Mouse (Mus musculus) erythroid progenitor cell, adult 5-6 weeks (primary cell): ENCODE data around the gene Ces2b. TPM values are rescaled to one million over a fixed set of nuclear protein-coding genes. Genes with fewer than 3 reads are reported as not detected.
"Not testable (repeated sequence)": the region's sequence is repeated elsewhere in the genome, so short reads cannot be mapped to it uniquely, and the experiment has no call there.

Source experiments
- ATAC-seq: replicated peaks from 2 replicates; pipeline ENCODE4 v1.8.0; 2016; ENCODE audit warnings: moderate number of reproducible peaks, mild to moderate bottlenecking, moderate TSS enrichment, inconsistent platforms; ENCODE audit not compliant: poor library complexity, low FRiP score, severe bottlenecking
- total RNA-seq, 2 experiments: library from RNA; stranded (forward) in 1 of 2; stranded (reverse) in 1 of 2; fragments of 150-400 nt in 1 of 2; fragments of 186-747, 209-891 nt in 1 of 2; gene quantifications; 2 replicates each; pipeline versions ENCODE4 v1.2.3 to v1.2.4; 2015 to 2017; ENCODE audit warnings: low replicate concordance in 2 of 2

The Ces2b gene
- not detected in 2 replicates for total RNA-seq (2015; ENCODE audit: low replicate concordance)
- total RNA-seq (2017; ENCODE audit: low replicate concordance), result not detected in 2 replicates

DNA sequence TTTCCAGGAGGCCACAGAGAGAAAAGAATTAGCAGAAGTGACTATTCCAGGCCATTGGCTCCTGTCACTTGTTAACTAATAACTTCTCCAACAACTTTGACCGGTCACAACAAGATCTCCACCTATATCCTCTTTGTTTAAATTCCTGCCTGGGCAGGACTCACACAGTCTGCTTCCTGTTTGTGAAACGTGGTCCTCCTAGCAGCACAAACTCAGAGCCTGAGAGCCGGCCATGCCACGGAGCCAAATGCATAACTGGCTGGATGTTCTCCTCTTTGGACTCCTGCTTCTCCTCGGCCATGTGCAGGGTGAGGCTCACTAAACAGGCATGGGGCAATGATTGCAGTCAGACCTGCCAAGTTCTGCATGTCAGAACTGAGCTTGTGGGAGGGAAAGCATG, at the start of gene Ces2b:
Gene Ces2b (plus strand): TSS at position 133 of the 400 bp plus-strand sequence.
- no peak for ATAC-seq

DNA sequence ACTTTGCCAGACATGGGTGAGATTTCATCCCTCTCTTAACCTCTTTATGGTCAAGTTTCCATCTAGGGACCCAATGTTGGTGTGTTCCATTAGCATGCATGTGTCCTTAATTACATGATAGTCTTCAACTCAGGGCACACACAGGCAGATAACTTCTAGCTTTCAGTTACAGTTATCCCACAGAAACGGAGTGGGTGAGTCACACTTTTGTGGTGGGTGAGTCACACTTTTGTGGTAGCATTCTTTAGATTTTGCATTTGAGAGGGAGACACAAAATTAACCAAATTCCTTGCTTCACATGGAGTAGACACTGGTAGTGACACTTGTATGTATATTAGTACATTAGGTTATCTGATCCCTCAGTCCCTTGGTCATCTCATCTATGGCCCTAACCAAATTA, 44.3 kb upstream of the Ces2b start:
- no peak for ATAC-seq

DNA sequence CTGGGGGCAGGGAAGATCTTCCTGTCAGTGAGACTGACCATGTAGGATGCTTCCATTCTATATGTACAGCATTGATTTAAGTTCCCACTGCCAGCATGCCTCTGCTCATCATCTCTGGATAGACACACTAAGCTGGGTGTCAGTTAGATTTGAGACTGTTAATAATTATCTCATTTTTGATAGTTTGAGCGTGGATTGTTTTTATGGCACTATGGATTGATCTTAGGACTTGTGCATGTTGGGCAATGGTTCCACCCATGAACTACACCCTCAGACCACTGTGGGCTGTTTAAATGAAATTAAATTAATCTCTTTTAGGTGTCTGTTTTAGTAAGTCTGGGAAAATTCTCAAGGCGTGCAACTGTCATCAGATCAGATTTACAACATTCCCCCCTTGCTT, 42.4 kb upstream of the Ces2b start:
- no peak for ATAC-seq

DNA sequence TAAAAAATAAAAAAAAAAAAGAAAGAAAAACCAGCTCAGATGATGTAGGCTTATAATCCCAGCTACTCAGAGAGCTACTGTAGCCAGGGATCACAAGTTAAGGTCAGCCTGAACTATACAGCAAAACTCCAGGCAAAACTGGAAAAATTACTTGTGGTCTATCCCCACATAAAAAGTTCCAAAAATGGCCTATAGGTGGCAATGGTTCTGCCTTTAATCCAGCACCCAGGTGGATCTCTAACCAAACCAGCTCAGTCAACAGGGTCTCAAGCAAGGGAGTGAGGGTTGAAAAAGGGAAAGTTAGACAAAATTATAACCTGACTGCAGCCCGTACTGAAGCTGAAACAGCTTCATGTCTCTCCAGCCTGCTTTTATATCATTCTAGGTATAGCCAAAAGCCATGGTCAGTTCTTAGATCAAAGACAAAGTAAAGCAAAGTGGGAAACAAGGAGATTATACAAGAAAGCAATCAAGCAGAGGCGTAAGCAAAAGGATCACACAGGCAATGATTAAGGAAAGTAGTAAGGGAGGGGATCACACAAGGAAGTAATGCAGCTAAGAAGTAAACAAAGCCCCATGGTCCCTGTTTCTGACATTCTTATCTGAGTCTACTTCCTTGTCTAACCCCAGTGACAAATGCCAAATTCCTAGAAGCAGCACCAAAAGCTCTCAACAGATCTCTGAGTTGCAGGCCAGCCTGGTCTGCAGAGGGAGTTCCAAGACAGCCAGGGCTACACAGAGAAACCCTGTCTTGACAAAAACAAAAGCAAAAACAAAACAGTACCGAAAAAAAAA, 41.3 kb upstream of the Ces2b start:
- no peak for ATAC-seq

DNA sequence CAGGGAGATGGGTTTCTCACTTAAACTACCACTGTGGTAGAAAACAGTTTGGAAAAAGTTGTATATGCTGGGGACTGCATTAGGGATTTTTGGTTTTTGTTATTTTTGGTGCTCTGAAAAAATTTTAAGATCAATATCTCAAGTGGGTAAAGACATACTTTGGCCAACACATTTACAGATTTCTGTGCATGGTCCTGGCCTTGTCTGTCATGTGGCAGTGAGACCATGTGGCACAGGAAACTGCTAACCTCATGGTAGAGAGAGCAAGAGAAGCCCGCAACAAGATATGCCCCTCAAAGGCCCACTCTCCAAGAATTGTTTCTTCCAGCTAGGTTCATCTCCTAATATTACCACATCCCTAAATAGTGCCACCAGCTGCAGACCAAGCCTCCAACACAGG, 32.0 kb upstream of the Ces2b start:
- no peak for ATAC-seq

DNA sequence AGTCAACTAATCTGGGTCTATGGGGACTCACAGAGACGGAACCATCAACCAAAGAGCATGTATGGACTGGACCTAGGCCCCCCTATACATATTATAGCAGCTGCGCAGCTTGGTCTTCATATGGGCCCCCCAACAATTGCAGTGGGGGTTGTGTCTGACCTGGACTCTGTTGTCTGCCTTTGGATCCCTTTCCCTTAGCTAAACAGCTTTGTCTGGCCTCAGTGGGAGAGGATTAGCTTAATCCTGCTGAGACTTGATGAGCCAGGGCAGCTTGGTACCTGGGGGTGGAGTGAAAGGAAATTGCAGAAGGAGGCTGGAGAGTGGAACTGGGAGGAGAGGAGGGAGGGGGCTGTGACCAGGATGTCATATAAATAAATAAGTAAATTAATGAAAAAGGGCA, 25.2 kb upstream of the Ces2b start:
- ATAC-seq, result no peak

DNA sequence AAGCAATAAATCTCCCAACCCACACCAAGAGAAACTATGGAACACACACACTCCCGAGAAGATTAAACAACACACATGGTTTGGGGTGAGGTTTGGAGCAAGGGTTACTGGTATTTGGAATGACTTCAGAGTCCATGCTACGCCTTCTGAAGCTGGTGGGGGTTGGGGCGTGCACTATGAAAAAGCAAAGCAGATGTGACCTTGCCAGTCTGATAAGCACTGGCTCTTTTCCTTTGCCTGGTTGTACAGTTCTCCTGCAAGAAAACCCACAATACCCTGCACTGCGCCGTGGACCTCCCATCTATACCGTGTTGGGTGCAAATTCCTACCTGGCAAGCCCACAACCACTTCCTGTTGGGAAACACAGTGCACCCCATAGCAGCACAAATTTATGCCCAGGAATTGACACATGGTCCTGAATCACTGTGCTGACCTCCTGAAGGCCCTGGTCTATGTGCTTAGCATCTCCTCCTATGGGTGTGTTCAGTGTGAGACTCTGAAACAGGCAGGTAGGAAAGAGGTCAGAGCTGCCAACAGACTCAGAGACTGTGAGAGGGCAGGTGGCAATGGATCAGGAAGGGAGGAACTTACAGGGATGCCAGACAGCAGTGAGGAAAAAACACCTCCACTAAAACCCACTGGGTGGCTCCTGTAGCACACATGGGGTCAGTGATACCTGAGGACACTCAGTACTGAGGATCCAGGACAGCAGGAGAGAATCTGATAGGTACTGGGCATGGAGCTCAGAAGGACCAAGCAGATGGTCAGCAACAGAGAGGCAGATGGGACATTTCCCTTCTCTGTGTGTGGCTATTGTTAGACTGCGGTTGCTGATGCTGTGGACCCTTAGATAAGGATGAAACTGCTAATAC, 22.6 kb upstream of the Ces2b start:
- ATAC-seq, result no peak

DNA sequence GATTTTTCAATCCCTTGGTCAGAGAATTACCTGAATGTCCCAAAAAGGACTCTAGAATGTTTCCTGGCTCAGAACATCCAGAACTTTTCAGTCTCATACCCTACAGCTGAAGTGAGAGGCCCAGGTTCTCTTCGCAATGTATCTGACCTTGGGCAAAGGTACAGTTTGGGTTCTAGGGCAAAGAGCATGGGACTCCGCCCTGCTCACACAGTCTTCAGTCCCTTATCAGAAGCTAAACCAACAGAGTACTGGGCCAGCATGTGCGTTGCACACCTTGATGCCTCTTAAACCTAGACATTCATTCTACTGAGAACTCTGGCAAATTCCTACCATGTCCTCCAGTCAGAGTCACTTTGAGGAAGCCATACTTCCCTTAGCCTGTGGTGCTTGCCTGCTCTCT, 21.9 kb upstream of the Ces2b start:
- no peak for ATAC-seq

DNA sequence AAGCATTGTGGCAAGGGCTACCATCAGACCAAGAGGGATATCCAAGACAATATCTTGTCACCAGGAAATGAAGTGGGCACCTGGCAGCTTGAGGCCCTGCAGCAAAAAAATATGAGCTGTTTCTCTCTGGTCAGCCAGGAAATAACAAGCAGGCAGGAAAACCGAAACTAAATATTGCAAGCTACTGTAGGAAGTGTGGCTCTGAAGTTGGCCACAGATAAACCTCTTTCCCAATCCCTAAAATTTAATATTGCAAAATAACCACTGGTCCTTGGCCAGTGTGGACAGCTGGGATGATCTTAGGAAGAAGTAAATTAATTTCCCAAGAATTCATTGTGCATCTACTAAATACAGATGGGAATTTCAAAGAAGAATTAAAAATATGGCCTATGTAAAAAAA, 4.5 kb upstream of the Ces2b start:
- no peak for ATAC-seq

DNA sequence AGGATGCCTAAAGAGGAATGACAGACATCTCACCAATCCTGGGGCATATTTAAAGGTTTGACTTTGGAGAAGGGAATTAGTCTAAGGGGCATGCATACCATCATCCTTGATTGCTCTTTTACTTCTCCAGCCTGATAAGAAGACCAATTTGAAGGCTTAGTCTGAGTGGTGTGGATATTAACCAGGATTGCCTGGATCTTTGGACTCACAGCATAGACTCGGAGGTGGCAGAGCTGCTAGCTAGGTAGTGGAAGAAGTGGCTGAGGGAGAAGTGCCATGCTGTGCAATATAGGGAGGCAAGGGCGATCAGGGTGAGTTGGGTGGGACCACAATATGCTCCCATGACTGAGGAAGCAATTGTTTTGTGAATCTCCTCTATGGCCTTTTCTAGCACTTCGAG, 3.2 kb upstream of the Ces2b start:
- no peak for ATAC-seq

DNA sequence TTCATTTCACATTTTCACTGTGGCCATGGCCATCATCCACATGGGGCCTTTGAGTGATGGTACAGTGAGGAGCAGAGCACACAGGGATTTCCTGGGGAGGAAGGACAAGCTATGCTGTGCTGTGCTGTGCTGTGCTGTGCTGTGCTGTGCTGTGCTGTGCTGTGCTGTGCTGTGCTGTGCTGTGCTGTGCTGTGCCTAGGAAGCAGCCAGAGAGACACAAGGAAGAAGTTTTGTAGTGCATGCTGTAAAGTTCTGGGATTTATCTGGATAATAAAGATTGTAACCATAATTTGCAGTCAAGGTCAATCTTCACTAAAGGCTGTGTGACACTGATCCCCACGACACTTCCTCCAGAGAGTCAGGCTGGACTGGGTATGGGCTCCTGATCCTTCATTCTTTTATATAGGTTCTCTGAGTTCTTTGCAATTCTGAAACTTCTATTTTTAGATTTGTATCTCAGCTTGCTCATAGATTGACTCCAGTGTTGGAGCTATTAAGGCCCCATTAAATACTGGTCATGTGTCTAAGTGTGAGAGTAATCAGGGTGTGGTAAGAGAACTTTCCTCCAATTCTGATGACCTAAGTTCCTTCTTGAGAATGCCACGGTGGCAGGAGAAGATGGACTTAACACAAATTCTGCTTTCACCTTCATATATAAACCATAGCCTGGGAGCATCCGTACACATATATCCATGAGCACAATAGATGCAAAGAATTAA, 10.1 kb downstream of the Ces2b start:
- no peak for ATAC-seq

DNA sequence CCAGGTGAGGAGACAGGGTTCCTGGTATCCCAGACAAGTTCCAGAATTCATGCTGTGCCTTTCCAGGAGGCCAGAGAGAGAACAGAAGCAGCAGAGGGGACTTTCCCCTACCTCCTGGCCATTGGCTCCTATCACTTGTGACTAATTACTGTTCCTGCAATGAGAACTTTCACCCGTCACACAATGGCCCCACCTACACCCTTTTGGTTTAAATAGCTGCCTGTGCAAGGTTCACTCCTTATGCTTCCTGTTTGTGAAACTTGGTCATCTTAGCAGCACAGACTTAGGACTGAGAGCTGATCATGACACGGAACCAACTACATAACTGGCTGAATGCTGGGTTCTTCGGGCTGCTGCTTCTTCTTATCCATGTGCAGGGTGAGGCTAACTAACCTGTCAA, 15.5 kb downstream of the Ces2b start, which contains the start of gene Ces2c:
Gene Ces2c (plus strand): TSS at position 238 of the 400 bp plus-strand sequence.
- ATAC-seq, result no peak

DNA sequence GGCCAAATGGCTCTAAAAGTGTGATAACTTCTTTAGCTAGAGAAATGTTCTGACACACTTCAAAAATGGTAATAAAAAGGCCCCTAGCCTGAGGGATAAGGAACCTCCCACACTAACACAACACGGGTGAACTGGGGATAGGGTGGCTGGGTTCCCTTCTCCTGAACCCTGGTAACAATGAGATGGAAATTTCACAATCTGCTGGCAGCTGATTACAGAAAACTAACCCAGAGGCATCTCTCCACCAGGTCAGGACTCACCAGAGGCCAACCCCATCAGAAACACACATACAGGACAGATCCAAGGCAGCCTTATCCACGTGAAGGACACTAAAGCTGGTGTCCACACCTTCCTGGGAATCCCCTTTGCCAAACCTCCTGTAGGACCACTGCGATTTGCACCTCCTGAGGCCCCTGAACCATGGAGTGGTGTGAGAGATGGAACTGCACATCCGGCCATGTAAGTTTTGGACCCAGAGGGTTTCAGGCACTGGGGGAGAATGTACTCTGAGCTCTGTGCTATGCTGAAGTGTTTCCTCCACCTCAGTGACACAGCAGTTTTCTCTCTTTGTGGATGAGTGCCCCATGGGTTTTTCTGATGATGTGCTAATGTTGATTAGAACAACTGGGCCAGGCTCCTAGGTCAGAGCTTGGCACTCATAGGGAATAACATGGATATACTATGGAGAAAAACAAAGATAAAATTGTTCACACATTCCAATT, 16.5 kb downstream of the Ces2b start:
- ATAC-seq, result no peak

DNA sequence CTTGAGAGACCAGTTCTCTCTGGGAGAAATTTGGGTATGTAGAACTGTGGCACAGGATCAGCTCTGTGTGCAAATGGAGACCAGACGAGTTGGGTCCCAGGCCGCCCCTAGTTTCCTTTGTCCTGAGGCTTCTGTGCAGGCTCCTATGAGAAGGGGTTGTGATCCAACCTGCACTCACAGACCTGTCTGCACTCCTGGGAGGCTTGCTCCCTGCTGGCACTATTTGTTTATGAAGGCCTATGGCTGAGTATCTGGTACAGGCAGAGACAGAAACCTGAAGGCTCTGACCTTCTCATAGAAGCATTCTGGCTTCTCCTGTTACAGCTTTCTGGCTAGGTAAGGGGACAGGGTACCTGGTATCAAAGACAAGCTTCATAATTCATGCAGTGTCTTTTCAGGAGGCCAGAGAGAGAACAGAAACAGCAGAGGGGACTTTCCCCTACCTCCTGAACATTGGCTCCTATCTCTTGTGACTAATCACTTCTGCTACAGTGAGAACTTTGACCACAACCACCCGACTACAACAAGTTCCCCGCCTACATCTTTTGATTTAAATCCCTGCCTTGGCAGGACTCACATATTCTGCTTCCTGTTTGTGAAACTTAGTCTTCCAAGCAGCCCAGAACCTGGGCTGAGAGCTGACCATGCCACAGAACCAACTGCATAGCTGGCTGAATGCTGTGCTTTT, 35.6 kb downstream of the Ces2b start:
- not testable (repeated sequence) for ATAC-seq

DNA sequence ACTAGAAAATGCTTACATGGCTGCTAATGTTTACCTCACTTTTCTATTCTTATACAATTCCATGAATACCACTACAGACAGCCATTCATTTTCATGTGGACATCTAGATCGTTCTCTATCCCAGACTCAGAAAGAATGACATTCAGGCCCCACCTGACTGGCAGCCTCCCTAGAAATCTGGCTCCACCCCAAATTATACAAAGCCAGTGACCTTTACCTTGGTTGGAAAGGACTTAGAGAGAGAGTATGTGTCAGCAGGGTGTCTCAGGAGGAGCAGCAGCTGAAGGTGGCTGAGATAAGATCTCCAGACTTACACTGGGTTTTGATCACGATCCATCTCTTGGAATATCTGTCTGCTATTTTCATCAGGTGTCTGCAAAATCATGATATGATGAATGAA, 37.5 kb downstream of the Ces2b start:
- ATAC-seq, result not testable (repeated sequence)

DNA sequence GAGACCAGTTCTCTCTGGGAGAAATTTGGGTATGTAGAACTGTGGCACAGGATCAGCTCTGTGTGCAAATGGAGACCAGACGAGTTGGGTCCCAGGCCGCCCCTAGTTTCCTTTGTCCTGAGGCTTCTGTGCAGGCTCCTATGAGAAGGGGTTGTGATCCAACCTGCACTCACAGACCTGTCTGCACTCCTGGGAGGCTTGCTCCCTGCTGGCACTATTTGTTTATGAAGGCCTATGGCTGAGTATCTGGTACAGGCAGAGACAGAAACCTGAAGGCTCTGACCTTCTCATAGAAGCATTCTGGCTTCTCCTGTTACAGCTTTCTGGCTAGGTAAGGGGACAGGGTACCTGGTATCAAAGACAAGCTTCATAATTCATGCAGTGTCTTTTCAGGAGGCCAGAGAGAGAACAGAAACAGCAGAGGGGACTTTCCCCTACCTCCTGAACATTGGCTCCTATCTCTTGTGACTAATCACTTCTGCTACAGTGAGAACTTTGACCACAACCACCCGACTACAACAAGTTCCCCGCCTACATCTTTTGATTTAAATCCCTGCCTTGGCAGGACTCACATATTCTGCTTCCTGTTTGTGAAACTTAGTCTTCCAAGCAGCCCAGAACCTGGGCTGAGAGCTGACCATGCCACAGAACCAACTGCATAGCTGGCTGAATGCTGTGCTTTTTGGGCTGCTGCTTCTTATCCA, 55.0 kb downstream of the Ces2b start:
- ATAC-seq, result not testable (repeated sequence)
